Mouse (Mus musculus) hindbrain, postnatal 0 days (tissue): ENCODE measurements around the gene Gm17027. TPM values are rescaled to one million over a fixed set of nuclear protein-coding genes. Genes with fewer than 3 reads are reported as not detected.
"Not testable (repeated sequence)": the region's sequence is repeated elsewhere in the genome, so short reads cannot be mapped to it uniquely, and the experiment has no call there.

Experiments
- ATAC-seq: fragments of 200-750 bp; cut with Nextera tagmentation; 2 replicates; pipeline ENCODE4 v1.8.0; 2017; ENCODE audit warnings: mild to moderate bottlenecking, moderate TSS enrichment, moderate library complexity
- DNase-seq: peaks from one replicate; pipeline ENCODE4 v3.0.0-alpha.2; 2015; ENCODE audit warnings: low spot score
- H3K27ac ChIP-seq: fragments of 300-500 bp; sonication (generic); 2 replicates; pipeline ENCODE4 v1.5.1; 2014; ENCODE audit warnings: mild to moderate bottlenecking
- H3K27me3 ChIP-seq: fragments of 300-500 bp; sonication (generic); 2 replicates; pipeline ENCODE4 v1.6.1; 2014; ENCODE audit warnings: low read length, mixed read lengths; ENCODE audit not compliant: insufficient read depth
- H3K36me3 ChIP-seq: fragments of 300-500 bp; sonication (generic); 2 replicates; pipeline ENCODE4 v1.6.1; 2014; ENCODE audit warnings: low read length, mixed read lengths; ENCODE audit not compliant: insufficient read depth
- H3K4me1 ChIP-seq: fragments of 300-500 bp; sonication (generic); 2 replicates; pipeline ENCODE4 v1.6.1; 2014; ENCODE audit warnings: antibody characterized with exemption, low read length, mixed read lengths; ENCODE audit not compliant: insufficient read depth
- H3K4me2 ChIP-seq: fragments of 300-500 bp; sonication (generic); 2 replicates; pipeline ENCODE4 v1.6.1; 2014; ENCODE audit warnings: low read depth, mild to moderate bottlenecking, low read length, moderate library complexity, mixed read lengths
- H3K4me3 ChIP-seq: fragments of 300-500 bp; sonication (generic); 2 replicates; pipeline ENCODE4 v1.5.1; 2014; ENCODE audit warnings: low read length
- H3K9ac ChIP-seq: fragments of 300-500 bp; sonication (generic); replicated peaks from 2 replicates; pipeline ENCODE4 v1.6.1; 2014; ENCODE audit warnings: mild to moderate bottlenecking, low read length, moderate library complexity, mixed read lengths
- H3K9me3 ChIP-seq: fragments of 300-500 bp; sonication (generic); 2 replicates; pipeline ENCODE4 v1.6.1; 2016; ENCODE audit warnings: low read length, mixed read lengths
- WGBS: fragments of 180-500 bp; shearing (Covaris S2); extraction: QIAGEN DNeasy Blood & Tissue Kit; methylation state at CpG from one replicate; pipeline ENCODE4 v1.1.7; 2014; 5-methylcytosine and 5-hydroxymethylcytosine counted together
- polyA plus RNA-seq: library from polyadenylated mRNA; unstranded; fragments of >200 nt; fragmentation: Nextera tagmentation; extraction: Ambion mirVana; gene quantifications from 2 replicates; pipeline ENCODE4 v1.2.1, GENCODE M21; 2015
- total RNA-seq: library from RNA; depleted of rRNA; stranded (reverse); fragments of >200 nt; gene quantifications from 2 replicates; pipeline ENCODE4 v1.2.3, GENCODE M21; 2014; rRNA removed

Gm17027 gene
- total RNA-seq = not detected in 2 replicates
- not detected in 2 replicates for polyA plus RNA-seq

DNA sequence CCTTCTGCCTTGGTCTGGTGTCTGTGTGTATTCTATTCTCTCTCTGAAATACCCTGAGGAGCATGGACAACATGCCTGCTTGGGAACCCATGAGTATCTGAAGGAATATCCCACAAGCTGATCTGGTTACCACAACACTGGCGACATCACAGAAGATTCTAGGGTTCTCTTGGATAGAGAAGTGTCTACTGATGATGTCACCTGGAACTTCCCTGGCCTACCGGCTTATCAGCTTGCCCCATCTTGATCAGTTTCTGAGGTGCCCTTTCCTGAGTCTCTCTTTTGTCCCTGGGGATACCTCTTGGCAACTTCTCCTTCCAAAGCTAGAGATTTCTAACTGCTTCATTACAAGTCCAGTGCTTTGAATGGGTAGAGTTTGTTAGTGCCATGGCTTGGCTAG is at the start of gene Gm17027:
TSS of gene Gm17027 (minus strand) at position 101 of the 400 bp plus-strand sequence.
- H3K9ac ChIP-seq, H3K4me2 ChIP-seq, H3K9me3 ChIP-seq, DNase-seq, H3K4me3 ChIP-seq, H3K4me1 ChIP-seq, ATAC-seq, H3K36me3 ChIP-seq, H3K27me3 ChIP-seq, H3K27ac ChIP-seq: not testable (repeated sequence)
- 92% methylated on average over 1 of the region's 2 CpGs for WGBS

DNA sequence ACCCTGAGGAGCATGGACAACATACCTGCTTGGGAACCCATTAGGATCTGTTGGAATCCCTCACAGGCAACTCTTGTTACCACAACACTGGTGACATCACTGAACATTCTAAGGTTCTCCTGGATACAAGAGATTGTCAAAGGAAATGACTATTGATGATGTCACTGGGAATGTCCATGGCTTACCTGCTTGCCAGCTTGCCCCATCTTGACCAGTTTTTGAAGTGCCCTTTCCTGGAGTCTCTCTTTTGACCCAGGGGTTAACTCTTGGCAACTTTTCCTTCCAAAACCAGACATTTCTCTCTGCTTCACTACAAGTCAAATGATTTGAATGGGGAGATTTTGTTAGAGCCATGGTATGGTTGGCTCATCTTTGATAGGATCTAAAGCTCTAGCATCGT is 28.3 kb upstream of the Gm17027 start, which contains the start of gene Gm3573:
TSS of gene Gm3573 (minus strand) at position 101 of the 400 bp plus-strand sequence.
- not testable (repeated sequence) for H3K4me3 ChIP-seq, H3K27me3 ChIP-seq, H3K9ac ChIP-seq, H3K4me2 ChIP-seq, ATAC-seq, DNase-seq, H3K27ac ChIP-seq, H3K4me1 ChIP-seq, H3K36me3 ChIP-seq, H3K9me3 ChIP-seq
- no CpG with 5 or more reads among the region's 1 CpGs for WGBS

DNA sequence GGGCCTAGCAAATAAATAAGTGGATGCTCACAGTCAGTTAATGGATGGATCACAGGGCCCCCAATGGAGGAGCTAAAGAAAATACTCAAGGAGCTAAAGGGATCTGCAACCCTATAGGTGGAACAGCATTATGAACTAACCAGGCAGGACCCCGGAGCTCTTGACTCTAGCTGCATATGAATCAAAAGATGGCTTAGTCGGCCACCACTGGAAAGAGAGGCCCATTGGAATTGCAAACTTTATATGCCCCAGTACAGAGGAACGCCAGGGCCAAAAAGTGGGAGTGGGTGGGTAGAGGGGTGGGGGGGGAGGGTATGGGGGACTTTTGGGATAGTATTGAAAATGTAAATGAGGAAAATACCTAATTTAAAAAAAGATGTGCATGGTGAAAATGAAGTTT is 21.5 kb upstream of the Gm17027 start:
- ATAC-seq, H3K4me2 ChIP-seq, H3K27ac ChIP-seq, H3K27me3 ChIP-seq, H3K4me1 ChIP-seq, H3K9me3 ChIP-seq, H3K9ac ChIP-seq, DNase-seq, H3K36me3 ChIP-seq, H3K4me3 ChIP-seq: not testable (repeated sequence)
- WGBS = 76% methylated on average over 3 of the region's 3 CpGs

DNA sequence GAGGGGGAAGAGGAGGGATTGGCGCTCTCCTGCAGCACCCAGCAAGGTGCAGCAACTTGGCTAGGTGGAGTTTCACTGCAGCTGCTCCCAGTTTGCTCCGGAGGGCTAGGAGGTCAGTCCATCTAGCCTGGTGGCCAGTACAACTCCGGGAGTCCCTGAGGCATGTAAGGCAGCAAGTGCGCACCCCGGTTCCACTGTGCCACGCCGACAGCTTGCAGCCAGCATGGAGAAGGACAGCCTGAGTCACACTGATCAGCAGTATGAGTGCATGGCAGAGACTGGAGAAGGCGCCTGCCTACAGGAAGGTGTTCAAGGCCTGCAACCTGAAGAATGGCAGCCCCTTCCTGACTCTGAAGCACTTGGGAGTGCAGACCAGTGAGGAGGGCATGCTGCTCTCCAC is 27.9 kb downstream of the Gm17027 start:
- not testable (repeated sequence) for H3K4me2 ChIP-seq, DNase-seq, H3K4me3 ChIP-seq, H3K27ac ChIP-seq, ATAC-seq, H3K27me3 ChIP-seq, H3K4me1 ChIP-seq, H3K9me3 ChIP-seq, H3K36me3 ChIP-seq, H3K9ac ChIP-seq
- 79% methylated on average over 5 of the region's 8 CpGs for WGBS

DNA sequence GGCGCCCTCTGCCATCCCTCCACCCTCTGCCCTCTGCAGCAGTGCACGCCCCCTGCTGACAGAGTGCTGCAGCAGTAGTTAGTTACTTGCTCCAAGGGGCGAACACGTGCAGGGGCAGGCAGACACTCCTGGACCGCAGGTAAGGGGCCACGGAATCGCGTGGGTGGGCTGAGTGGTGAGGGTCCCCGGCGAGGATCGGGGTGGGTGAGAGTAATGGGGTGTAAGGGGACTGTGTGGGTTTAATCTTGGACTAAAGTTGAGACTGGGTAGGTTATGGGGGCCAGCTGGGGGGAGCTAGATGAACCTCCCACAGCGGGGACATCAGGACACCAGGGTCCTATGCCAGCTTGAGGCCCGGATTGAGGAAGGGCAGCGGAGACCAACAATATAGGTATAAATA is 28.6 kb downstream of the Gm17027 start:
- H3K9ac ChIP-seq, H3K4me3 ChIP-seq, H3K27me3 ChIP-seq, DNase-seq, H3K9me3 ChIP-seq, H3K36me3 ChIP-seq, H3K27ac ChIP-seq, ATAC-seq, H3K4me2 ChIP-seq, H3K4me1 ChIP-seq: not testable (repeated sequence)
- 63% methylated on average over 10 of the region's 14 CpGs for WGBS

DNA sequence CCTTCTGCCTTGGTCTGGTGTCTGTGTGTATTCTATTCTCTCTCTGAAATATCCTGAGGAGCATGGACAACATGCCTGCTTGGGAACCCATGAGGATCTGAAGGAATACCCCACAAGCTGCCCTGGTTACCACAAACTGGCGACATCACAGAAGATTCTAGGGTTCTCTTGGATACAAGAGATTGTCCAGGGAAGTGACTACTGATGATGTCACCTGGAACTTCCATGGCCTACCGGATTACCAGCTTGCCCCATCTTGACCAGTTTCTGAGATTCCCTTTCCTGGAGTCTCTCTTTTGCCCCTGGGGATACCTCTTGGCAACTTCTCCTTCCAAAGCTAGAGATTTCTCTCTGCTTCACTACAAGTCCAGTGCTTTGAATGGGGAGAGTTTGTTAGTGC is 45.2 kb downstream of the Gm17027 start, which contains the start of gene Gm7951:
TSS of gene Gm7951 (minus strand) at position 101 of the 400 bp plus-strand sequence.
- not testable (repeated sequence) for H3K9me3 ChIP-seq, H3K4me3 ChIP-seq, DNase-seq, H3K4me2 ChIP-seq, H3K9ac ChIP-seq, H3K4me1 ChIP-seq, H3K27ac ChIP-seq, H3K36me3 ChIP-seq, ATAC-seq, H3K27me3 ChIP-seq
- WGBS = no CpG with 5 or more reads among the region's 2 CpGs

Other genes with a start within 250 kb of the Gm17027 start
- gene 1700049E17Rik1, start 237.7 kb downstream of the Gm17027 start, total RNA-seq = not detected in 2 replicates
- not detected in 2 replicates for gene 1700049E17Rik1, start 237.7 kb downstream of the Gm17027 start, polyA plus RNA-seq
- gene 1700024B05Rik, start 218.6 kb downstream of the Gm17027 start, total RNA-seq = not detected in 2 replicates
- not detected in 2 replicates for gene 1700024B05Rik, start 218.6 kb downstream of the Gm17027 start, polyA plus RNA-seq
- not detected in 2 replicates for gene Gm6401, start 194.7 kb downstream of the Gm17027 start, total RNA-seq
- 0.14 TPM in 1 of 2 replicates, not detected in the other for gene Gm6401, start 194.7 kb downstream of the Gm17027 start, polyA plus RNA-seq
- gene Gm3543, start 179.3 kb downstream of the Gm17027 start, total RNA-seq = not detected in 2 replicates
- gene Gm3543, start 179.3 kb downstream of the Gm17027 start, polyA plus RNA-seq = not detected in 2 replicates
- 0.21 TPM in 1 of 2 replicates, not detected in the other for gene Gm7951, start 45.3 kb downstream of the Gm17027 start, total RNA-seq
- not detected in 2 replicates for gene Gm7951, start 45.3 kb downstream of the Gm17027 start, polyA plus RNA-seq
- not detected in 2 replicates for gene Gm3573, start 28.2 kb upstream of the Gm17027 start, total RNA-seq
- gene Gm3573, start 28.2 kb upstream of the Gm17027 start, polyA plus RNA-seq = not detected in 2 replicates
- not detected in 2 replicates for gene Gm17026, start 97.4 kb upstream of the Gm17027 start, total RNA-seq
- not detected in 2 replicates for gene Gm17026, start 97.4 kb upstream of the Gm17027 start, polyA plus RNA-seq
- not detected in 2 replicates for gene Gm9611, start 134.7 kb upstream of the Gm17027 start, total RNA-seq
- not detected in 2 replicates for gene Gm9611, start 134.7 kb upstream of the Gm17027 start, polyA plus RNA-seq
- not detected in 2 replicates for gene Gm7995, start 147.6 kb upstream of the Gm17027 start, total RNA-seq
- gene Gm7995, start 147.6 kb upstream of the Gm17027 start, polyA plus RNA-seq = not detected in 2 replicates